Mouse (Mus musculus): ENCODE data around the gene H2-M10.4. TPM values are rescaled to one million over a fixed set of nuclear protein-coding genes. Genes with fewer than 3 reads are reported as not detected.

H2-M10.4 gene
- polyA plus RNA-seq (2014; fragmentation: Illumina TruSeq; extraction: RNeasy Lipid Tissue Mini Kit (QIAGEN cat#74804); ENCODE audit: low read depth, low replicate concordance) = not detected

DNA sequence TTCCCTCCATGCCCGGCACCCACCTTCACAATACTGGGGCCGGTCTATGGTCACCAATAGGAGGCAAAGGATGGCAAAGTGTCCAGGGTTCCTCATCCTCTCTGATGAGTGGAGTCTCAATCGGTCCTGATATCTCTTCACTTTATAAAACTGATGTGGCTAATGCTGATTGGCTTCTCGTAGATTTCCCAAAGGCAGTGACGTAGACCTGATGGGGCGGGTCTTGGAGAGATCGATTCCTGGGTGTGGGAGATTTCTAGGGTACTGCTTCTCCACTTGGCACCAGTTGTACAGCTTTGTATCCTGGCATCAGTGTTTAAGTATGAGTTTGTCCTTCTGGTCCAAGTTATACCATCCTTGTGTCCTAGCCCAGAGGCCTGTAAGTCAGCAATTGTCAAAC, at the start of gene H2-M10.4:
Gene H2-M10.4, minus strand, starts transcription at position 101 of the 400 bp plus-strand sequence.

Other genes starting within 250 kb of the H2-M10.4 start
- 3.7 TPM for gene Rpp21, start 204.3 kb downstream of the H2-M10.4 start, polyA plus RNA-seq (2014; fragmentation: Illumina TruSeq; extraction: RNeasy Lipid Tissue Mini Kit (QIAGEN cat#74804); ENCODE audit: low read depth, low replicate concordance)
- gene Trim39, start 190.1 kb downstream of the H2-M10.4 start, polyA plus RNA-seq (2014; fragmentation: Illumina TruSeq; extraction: RNeasy Lipid Tissue Mini Kit (QIAGEN cat#74804); ENCODE audit: low read depth, low replicate concordance) = 10.6 TPM
- not detected for gene H2-M10.2, start 175.8 kb downstream of the H2-M10.4 start, polyA plus RNA-seq (2014; fragmentation: Illumina TruSeq; extraction: RNeasy Lipid Tissue Mini Kit (QIAGEN cat#74804); ENCODE audit: low read depth, low replicate concordance)
- gene H2-M10.1, start 136.2 kb downstream of the H2-M10.4 start, polyA plus RNA-seq (2014; fragmentation: Illumina TruSeq; extraction: RNeasy Lipid Tissue Mini Kit (QIAGEN cat#74804); ENCODE audit: low read depth, low replicate concordance) = not detected
- gene H2-M10.3, start 93.9 kb downstream of the H2-M10.4 start, polyA plus RNA-seq (2014; fragmentation: Illumina TruSeq; extraction: RNeasy Lipid Tissue Mini Kit (QIAGEN cat#74804); ENCODE audit: low read depth, low replicate concordance) = not detected
- gene H2-M11, start 84.7 kb upstream of the H2-M10.4 start, polyA plus RNA-seq (2014; fragmentation: Illumina TruSeq; extraction: RNeasy Lipid Tissue Mini Kit (QIAGEN cat#74804); ENCODE audit: low read depth, low replicate concordance) = not detected
- not detected for gene H2-M9, start 180.3 kb upstream of the H2-M10.4 start, polyA plus RNA-seq (2014; fragmentation: Illumina TruSeq; extraction: RNeasy Lipid Tissue Mini Kit (QIAGEN cat#74804); ENCODE audit: low read depth, low replicate concordance)
- not detected for gene H2-M1, start 209.9 kb upstream of the H2-M10.4 start, polyA plus RNA-seq (2014; fragmentation: Illumina TruSeq; extraction: RNeasy Lipid Tissue Mini Kit (QIAGEN cat#74804); ENCODE audit: low read depth, low replicate concordance)

Data from kidney, adult 10 weeks (tissue).